Mouse (Mus musculus): ENCODE measurements around the gene Gatad2b. TPM values are rescaled to one million over a fixed set of nuclear protein-coding genes. Genes with fewer than 3 reads are reported as not detected.

Gatad2b gene
- polyA plus RNA-seq (2015; fragmentation: Illumina TruSeq; extraction: RNeasy Lipid Tissue Mini Kit (QIAGEN cat#74804); ENCODE audit: insufficient read depth, low replicate concordance), result 33.2 TPM

GRCm38 (mm10) chr3:90292345-90293275 is at the start of gene Gatad2b:
Gene Gatad2b (plus strand): TSS chr3:90293178.

GRCm38 (mm10) chr3:90247960-90248745 is 44.8 kb upstream of the Gatad2b start, which contains the start of gene Slc39a1:
Gene Slc39a1 (plus strand): TSS chr3:90248172.

GRCm38 (mm10) chr3:90253653-90254418 is 39.1 kb upstream of the Gatad2b start, which contains the start of gene Crtc2:
Gene Crtc2 (plus strand): TSS chr3:90254163.

GRCm38 (mm10) chr3:90265034-90265931 is 27.7 kb upstream of the Gatad2b start, which contains the start of gene Dennd4b:
Gene Dennd4b (plus strand): TSS chr3:90265185.

GRCm38 (mm10) chr3:90389511-90390490 is 96.8 kb downstream of the Gatad2b start, which contains the start of gene Slc27a3:
Gene Slc27a3 (minus strand): TSS chr3:90389938.

Other genes starting within 250 kb of the Gatad2b start
- 139 TPM for gene 4933434E20Rik, start 241.5 kb upstream of the Gatad2b start, polyA plus RNA-seq (2015; fragmentation: Illumina TruSeq; extraction: RNeasy Lipid Tissue Mini Kit (QIAGEN cat#74804); ENCODE audit: insufficient read depth, low replicate concordance)
- 173 TPM for gene Ubap2l, start 240.6 kb upstream of the Gatad2b start, polyA plus RNA-seq (2015; fragmentation: Illumina TruSeq; extraction: RNeasy Lipid Tissue Mini Kit (QIAGEN cat#74804); ENCODE audit: insufficient read depth, low replicate concordance)
- 559 TPM for gene Tpm3, start 220.5 kb upstream of the Gatad2b start, polyA plus RNA-seq (2015; fragmentation: Illumina TruSeq; extraction: RNeasy Lipid Tissue Mini Kit (QIAGEN cat#74804); ENCODE audit: insufficient read depth, low replicate concordance)
- gene Nup210l, start 189.0 kb upstream of the Gatad2b start, polyA plus RNA-seq (2015; fragmentation: Illumina TruSeq; extraction: RNeasy Lipid Tissue Mini Kit (QIAGEN cat#74804); ENCODE audit: insufficient read depth, low replicate concordance), result 1.8 TPM
- gene Rps27, start 79.5 kb upstream of the Gatad2b start, polyA plus RNA-seq (2015; fragmentation: Illumina TruSeq; extraction: RNeasy Lipid Tissue Mini Kit (QIAGEN cat#74804); ENCODE audit: insufficient read depth, low replicate concordance), result 14,060 TPM
- gene Rab13, start 79.5 kb upstream of the Gatad2b start, polyA plus RNA-seq (2015; fragmentation: Illumina TruSeq; extraction: RNeasy Lipid Tissue Mini Kit (QIAGEN cat#74804); ENCODE audit: insufficient read depth, low replicate concordance), result 13.1 TPM
- 132 TPM for gene Jtb, start 61.6 kb upstream of the Gatad2b start, polyA plus RNA-seq (2015; fragmentation: Illumina TruSeq; extraction: RNeasy Lipid Tissue Mini Kit (QIAGEN cat#74804); ENCODE audit: insufficient read depth, low replicate concordance)
- 0.46 TPM for gene Creb3l4, start 49.7 kb upstream of the Gatad2b start, polyA plus RNA-seq (2015; fragmentation: Illumina TruSeq; extraction: RNeasy Lipid Tissue Mini Kit (QIAGEN cat#74804); ENCODE audit: insufficient read depth, low replicate concordance)
- 66.4 TPM for gene Slc39a1, start 45.0 kb upstream of the Gatad2b start, polyA plus RNA-seq (2015; fragmentation: Illumina TruSeq; extraction: RNeasy Lipid Tissue Mini Kit (QIAGEN cat#74804); ENCODE audit: insufficient read depth, low replicate concordance)
- 98.9 TPM for gene Crtc2, start 39.0 kb upstream of the Gatad2b start, polyA plus RNA-seq (2015; fragmentation: Illumina TruSeq; extraction: RNeasy Lipid Tissue Mini Kit (QIAGEN cat#74804); ENCODE audit: insufficient read depth, low replicate concordance)
- gene Dennd4b, start 28.0 kb upstream of the Gatad2b start, polyA plus RNA-seq (2015; fragmentation: Illumina TruSeq; extraction: RNeasy Lipid Tissue Mini Kit (QIAGEN cat#74804); ENCODE audit: insufficient read depth, low replicate concordance), result 39.4 TPM
- gene Slc27a3, start 96.8 kb downstream of the Gatad2b start, polyA plus RNA-seq (2015; fragmentation: Illumina TruSeq; extraction: RNeasy Lipid Tissue Mini Kit (QIAGEN cat#74804); ENCODE audit: insufficient read depth, low replicate concordance), result 3.6 TPM
- 30.3 TPM for gene Ints3, start 140.4 kb downstream of the Gatad2b start, polyA plus RNA-seq (2015; fragmentation: Illumina TruSeq; extraction: RNeasy Lipid Tissue Mini Kit (QIAGEN cat#74804); ENCODE audit: insufficient read depth, low replicate concordance)
- 11.0 TPM for gene Npr1, start 172.7 kb downstream of the Gatad2b start, polyA plus RNA-seq (2015; fragmentation: Illumina TruSeq; extraction: RNeasy Lipid Tissue Mini Kit (QIAGEN cat#74804); ENCODE audit: insufficient read depth, low replicate concordance)
- 92.2 TPM for gene Ilf2, start 182.9 kb downstream of the Gatad2b start, polyA plus RNA-seq (2015; fragmentation: Illumina TruSeq; extraction: RNeasy Lipid Tissue Mini Kit (QIAGEN cat#74804); ENCODE audit: insufficient read depth, low replicate concordance)
- gene Snapin, start 197.9 kb downstream of the Gatad2b start, polyA plus RNA-seq (2015; fragmentation: Illumina TruSeq; extraction: RNeasy Lipid Tissue Mini Kit (QIAGEN cat#74804); ENCODE audit: insufficient read depth, low replicate concordance), result 82.6 TPM
- 185 TPM for gene Chtop, start 216.3 kb downstream of the Gatad2b start, polyA plus RNA-seq (2015; fragmentation: Illumina TruSeq; extraction: RNeasy Lipid Tissue Mini Kit (QIAGEN cat#74804); ENCODE audit: insufficient read depth, low replicate concordance)
- 21.1 TPM for gene S100a1, start 221.2 kb downstream of the Gatad2b start, polyA plus RNA-seq (2015; fragmentation: Illumina TruSeq; extraction: RNeasy Lipid Tissue Mini Kit (QIAGEN cat#74804); ENCODE audit: insufficient read depth, low replicate concordance)
- 60.2 TPM for gene S100a13, start 221.3 kb downstream of the Gatad2b start, polyA plus RNA-seq (2015; fragmentation: Illumina TruSeq; extraction: RNeasy Lipid Tissue Mini Kit (QIAGEN cat#74804); ENCODE audit: insufficient read depth, low replicate concordance)
- 0.93 TPM for gene S100a14, start 233.7 kb downstream of the Gatad2b start, polyA plus RNA-seq (2015; fragmentation: Illumina TruSeq; extraction: RNeasy Lipid Tissue Mini Kit (QIAGEN cat#74804); ENCODE audit: insufficient read depth, low replicate concordance)
- gene S100a16, start 244.1 kb downstream of the Gatad2b start, polyA plus RNA-seq (2015; fragmentation: Illumina TruSeq; extraction: RNeasy Lipid Tissue Mini Kit (QIAGEN cat#74804); ENCODE audit: insufficient read depth, low replicate concordance), result 14.6 TPM